Mouse (Mus musculus) embryonic fibroblast, embryonic 13.5 days (primary cell): ENCODE data around the gene Oca2.

ENCODE experiments used
- CTCF ChIP-seq: IDR thresholded peaks from 2 replicates; pipeline ENCODE4 v1.5.1; 2011; ENCODE audit warnings: mild to moderate bottlenecking, control low read depth, low read length, moderate library complexity, borderline replicate concordance; ENCODE audit not compliant: insufficient read depth
- POLR2A ChIP-seq: IDR thresholded peaks from 2 replicates; pipeline ENCODE4 v1.6.1; 2011; ENCODE audit warnings: low read depth, mild to moderate bottlenecking, control low read depth, low read length, moderate library complexity

DNA sequence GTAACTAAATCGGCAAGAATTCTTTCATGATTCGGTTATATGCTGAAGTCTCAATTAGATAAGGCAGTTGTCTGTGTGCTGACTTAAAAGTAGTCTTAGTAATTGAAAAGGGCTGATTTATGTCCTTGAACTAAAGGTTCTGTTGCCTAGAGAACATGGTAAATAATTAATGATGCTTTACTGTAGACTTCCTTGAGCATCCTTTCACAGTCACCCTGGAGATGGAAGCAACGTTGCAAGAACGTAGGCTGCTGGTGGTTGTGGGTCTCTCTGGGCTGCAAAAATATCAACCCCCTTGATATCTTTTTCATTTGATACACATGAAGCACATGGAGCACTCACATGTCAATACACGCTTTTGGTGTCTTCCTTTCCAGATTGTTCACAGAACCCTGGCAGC, 74.8 kb downstream of the Oca2 start:
- no peak for TF ChIP-seq POLR2A
- no peak for TF ChIP-seq CTCF
